Mouse (Mus musculus) spleen, adult 2 months (tissue): ENCODE data around the gene Rpl36a-ps1.

Experiments
- CTCF ChIP-seq: fragments of 200-500 bp; IDR thresholded peaks from 2 replicates; pipeline ENCODE4 v1.5.1; 2011; ENCODE audit warnings: mild to moderate bottlenecking, inconsistent platforms; ENCODE audit not compliant: insufficient read depth, insufficient read length, insufficient replicate concordance; ENCODE audit errors: extremely low read depth
- POLR2A ChIP-seq: fragments of 200-500 bp; IDR thresholded peaks from 2 replicates; pipeline ENCODE4 v1.6.1; 2011; ENCODE audit warnings: low read depth, low read length, inconsistent platforms

GRCm38 (mm10) chr14:98971921-98972320, 22.2 kb downstream of the Rpl36a-ps1 start:
- TF ChIP-seq POLR2A (no peak), CTCF (no peak)
